Mouse (Mus musculus) G1E-ER4 (cell line): ENCODE results near the gene Asap2. TPM values are rescaled to one million over a fixed set of nuclear protein-coding genes. Genes with fewer than 3 reads are reported as not detected.

Experiments used
- GATA1 ChIP-seq: IDR thresholded peaks from one replicate; pipeline ENCODE4 v1.8.0; 2012; ENCODE audit warnings: low read length, inconsistent platforms
- polyA plus RNA-seq: library from polyadenylated mRNA; stranded (reverse); fragments of >175 nt; gene quantifications from 2 replicates; pipeline ENCODE4 v1.2.3, GENCODE M21; 2012

The Asap2 gene
- polyA plus RNA-seq, 1 experiment, result not detected

GRCm38 (mm10) chr12:21265946-21266783 lies 275.9 kb downstream of the Asap2 start:
- TF ChIP-seq GATA1, result no peak

- TF ChIP-seq GATA1, result no peak
Observed at GRCm38 (mm10) chr12:21266784-21267098, 276.5 kb downstream of the Asap2 start.

- TF ChIP-seq GATA1, result no peak
Observed at GRCm38 (mm10) chr12:21268083-21268616, 277.9 kb downstream of the Asap2 start.

GRCm38 (mm10) chr12:21274446-21274845 lies 284.2 kb downstream of the Asap2 start:
- TF ChIP-seq GATA1, result no peak

- no peak for TF ChIP-seq GATA1
Observed at GRCm38 (mm10) chr12:21277352-21277864, 287.1 kb downstream of the Asap2 start.

GRCm38 (mm10) chr12:21284761-21285441 lies 294.6 kb downstream of the Asap2 start, which contains the start of gene Cpsf3:
Gene Cpsf3 (plus strand): TSS chr12:21285391.
- TF ChIP-seq GATA1, result no peak

- TF ChIP-seq GATA1, result no peak
Observed at GRCm38 (mm10) chr12:21285508-21286242, 295.4 kb downstream of the Asap2 start.

- no peak for TF ChIP-seq GATA1
Observed at GRCm38 (mm10) chr12:21286243-21286622, 296.0 kb downstream of the Asap2 start, which contains the start of gene Itgb1bp1. Gene Itgb1bp1 (minus strand): TSS chr12:21286284.

GRCm38 (mm10) chr12:21286712-21287650 lies 296.7 kb downstream of the Asap2 start:
- TF ChIP-seq GATA1, result no peak

GRCm38 (mm10) chr12:21288716-21289395 lies 298.6 kb downstream of the Asap2 start:
- no peak for TF ChIP-seq GATA1

- no peak for TF ChIP-seq GATA1
Observed at GRCm38 (mm10) chr12:21289651-21290050, 299.4 kb downstream of the Asap2 start.

- TF ChIP-seq GATA1, result no peak
Observed at GRCm38 (mm10) chr12:21298856-21299255, 308.6 kb downstream of the Asap2 start.

GRCm38 (mm10) chr12:21301324-21301723 lies 311.1 kb downstream of the Asap2 start:
- TF ChIP-seq GATA1, result no peak

GRCm38 (mm10) chr12:21301932-21302331 lies 311.7 kb downstream of the Asap2 start:
- TF ChIP-seq GATA1, result no peak
